Mouse (Mus musculus) hindbrain, embryonic 10.5 days (tissue): ENCODE measurements around the gene Ip6k2. TPM values are rescaled to one million over a fixed set of nuclear protein-coding genes. Genes with fewer than 3 reads are reported as not detected.

Source experiments
- DNase-seq: peaks from one replicate; pipeline ENCODE4 v3.0.0-alpha.2; 2017; ENCODE audit warnings: low spot score
- H3K27ac ChIP-seq: fragments of 300-500 bp; sonication (generic); 2 replicates; pipeline ENCODE4 v1.5.1; 2016; ENCODE audit warnings: mild to moderate bottlenecking, moderate library complexity
- H3K27me3 ChIP-seq: fragments of 300-500 bp; sonication (generic); 2 replicates; pipeline ENCODE4 v1.6.1; 2016; ENCODE audit warnings: mild to moderate bottlenecking; ENCODE audit not compliant: poor library complexity, insufficient read depth, severe bottlenecking
- H3K36me3 ChIP-seq: fragments of 300-500 bp; sonication (generic); 2 replicates; pipeline ENCODE4 v1.6.1; 2016; ENCODE audit warnings: mild to moderate bottlenecking, moderate library complexity
- H3K4me1 ChIP-seq: fragments of 300-500 bp; sonication (generic); replicated peaks from 2 replicates; pipeline ENCODE4 v1.6.1; 2016; ENCODE audit warnings: mild to moderate bottlenecking
- H3K4me3 ChIP-seq: fragments of 300-500 bp; sonication (generic); 2 replicates; pipeline ENCODE4 v1.5.1; 2016; ENCODE audit warnings: mild to moderate bottlenecking, moderate library complexity
- H3K9me3 ChIP-seq: fragments of 300-500 bp; sonication (generic); 2 replicates; pipeline ENCODE4 v1.6.1; 2016; ENCODE audit warnings: mild to moderate bottlenecking, moderate library complexity
- WGBS: fragments of 180-500 bp; shearing (Covaris S2); methylation state at CpG from one replicate; pipeline ENCODE4 v1.1.7; 2016; 5-methylcytosine and 5-hydroxymethylcytosine counted together
- polyA plus RNA-seq: library from polyadenylated mRNA; unstranded; fragments of >200 nt; fragmentation: Nextera tagmentation; extraction: Ambion mirVana; gene quantifications from 2 replicates; pipeline ENCODE4 v1.2.1, GENCODE M21; 2016

Gene Ip6k2
- polyA plus RNA-seq, 1 experiment from 2014 or later, result 117 TPM

DNA sequence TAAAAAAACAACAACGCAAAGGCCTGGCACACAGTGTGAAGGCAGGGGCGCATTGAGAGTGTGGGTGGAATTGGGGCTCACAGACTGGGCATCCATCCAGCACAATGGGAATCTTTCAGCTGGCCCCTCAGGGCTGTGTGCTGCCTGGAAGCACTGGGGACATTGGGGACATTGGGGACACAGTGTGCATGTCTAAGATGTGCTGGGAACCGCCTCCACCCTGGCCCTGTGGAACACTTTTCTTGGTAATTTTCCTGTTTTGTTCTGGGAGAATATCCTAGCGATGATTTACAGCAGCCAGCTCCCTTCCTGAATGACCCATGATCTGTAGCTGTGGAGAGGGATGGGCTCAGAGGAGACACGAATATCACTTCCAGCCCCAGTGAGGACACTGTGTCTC is 29.2 kb upstream of the Ip6k2 start:
- H3K9me3 ChIP-seq, result 0 out of 2 replicates have a peak, but pooled peaks cover 4% of the 10 kb centered on the region
- WGBS, result 93% methylated on average over 5 of the region's 5 CpGs
- no peaks in the 10 kb centered on the region for H3K27me3 ChIP-seq
- peaks cover under 1% of the 10 kb centered on the region; the same call in 1 of the 2 replicates for H3K4me1 ChIP-seq
- DNase-seq, result no peak
- H3K36me3 ChIP-seq, result no peaks in the 10 kb centered on the region
- no peak overlapping the region for H3K27ac ChIP-seq
- no peak overlapping the region for H3K4me3 ChIP-seq

DNA sequence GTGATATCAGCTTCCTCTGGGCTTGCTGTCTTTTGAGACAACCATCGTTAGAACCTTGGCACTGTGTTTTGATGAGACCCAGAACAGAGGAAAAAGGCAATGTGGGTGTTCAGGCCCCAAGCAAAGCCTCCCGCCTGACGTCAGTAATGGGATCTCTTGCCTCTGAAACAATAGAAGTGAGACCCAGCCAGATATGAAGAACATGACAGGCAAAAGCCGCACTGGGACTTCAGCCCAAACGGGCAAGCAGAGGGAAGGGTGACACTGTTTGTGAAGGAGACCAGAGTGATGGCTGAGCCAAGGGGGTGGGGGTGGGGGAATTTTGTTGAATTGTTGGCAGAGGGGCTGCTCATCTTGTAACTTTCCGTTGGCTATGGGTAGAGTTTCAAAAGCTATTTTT is 26.2 kb upstream of the Ip6k2 start:
- Histone ChIP-seq H3K9me3 (peaks cover 7% of the 10 kb centered on the region; the same call in 1 of the 2 replicates), H3K4me1 (no peaks in the 10 kb centered on the region), H3K36me3 (no peaks in the 10 kb centered on the region), H3K27ac (no peak overlapping the region), H3K4me3 (no peak overlapping the region), H3K27me3 (no peaks in the 10 kb centered on the region)
- no peak for DNase-seq
- 75% methylated on average over 6 of the region's 6 CpGs for WGBS

DNA sequence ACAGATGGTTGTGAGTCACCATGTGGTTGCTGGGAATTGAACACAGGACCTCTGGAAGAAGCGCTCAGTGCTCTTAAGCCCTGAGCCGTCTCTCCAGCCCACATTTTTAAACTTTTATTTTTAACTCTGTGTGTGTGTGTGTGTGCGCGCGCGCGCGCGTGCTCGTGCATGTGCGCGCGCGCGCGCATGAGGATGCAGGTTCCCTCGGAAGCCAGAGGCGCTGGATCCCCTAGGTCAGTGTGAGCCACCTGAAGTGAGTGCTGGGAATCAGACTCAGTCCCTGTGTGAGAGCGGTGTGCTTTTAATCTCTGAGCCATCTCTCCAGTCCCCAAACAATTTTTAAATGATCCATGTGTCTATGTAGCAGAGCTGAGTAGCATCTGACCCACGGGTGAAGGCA is 24.5 kb upstream of the Ip6k2 start:
- no peak overlapping the region for H3K4me3 ChIP-seq
- H3K27ac ChIP-seq, result no peak overlapping the region
- 94% methylated on average over 20 of the region's 20 CpGs for WGBS
- H3K4me1 ChIP-seq, result no peaks in the 10 kb centered on the region
- no peaks in the 10 kb centered on the region for H3K36me3 ChIP-seq
- no peaks in the 10 kb centered on the region for H3K27me3 ChIP-seq
- peaks cover 7% of the 10 kb centered on the region; the same call in 1 of the 2 replicates for H3K9me3 ChIP-seq
- no peak for DNase-seq

DNA sequence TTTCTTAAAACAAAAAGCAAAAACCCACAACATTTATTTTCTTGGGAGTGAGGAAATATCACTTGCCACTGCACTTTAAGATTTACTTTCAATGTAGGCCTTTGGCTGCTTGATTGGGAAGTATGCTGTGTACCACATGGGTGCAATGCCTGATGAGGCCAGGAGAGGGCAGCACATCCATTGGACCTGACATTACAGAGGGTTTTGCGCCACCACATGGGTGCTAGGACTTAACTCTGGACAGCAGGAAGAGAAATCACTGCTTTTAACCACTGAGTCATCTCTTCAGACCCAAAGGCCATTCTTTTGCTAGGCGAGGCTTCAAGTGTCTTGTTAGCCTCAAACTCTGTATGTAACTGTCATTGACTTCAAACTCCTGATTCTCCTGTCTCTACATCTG is 23.8 kb upstream of the Ip6k2 start:
- WGBS, result 55% methylated on average over 2 of the region's 2 CpGs
- peaks cover 7% of the 10 kb centered on the region; the same call in 1 of the 2 replicates for H3K9me3 ChIP-seq
- no peaks in the 10 kb centered on the region for H3K4me1 ChIP-seq
- no peaks in the 10 kb centered on the region for H3K36me3 ChIP-seq
- no peak overlapping the region for H3K4me3 ChIP-seq
- no peaks in the 10 kb centered on the region for H3K27me3 ChIP-seq
- H3K27ac ChIP-seq, result no peak overlapping the region
- peak; percentile 42 for DNase-seq

DNA sequence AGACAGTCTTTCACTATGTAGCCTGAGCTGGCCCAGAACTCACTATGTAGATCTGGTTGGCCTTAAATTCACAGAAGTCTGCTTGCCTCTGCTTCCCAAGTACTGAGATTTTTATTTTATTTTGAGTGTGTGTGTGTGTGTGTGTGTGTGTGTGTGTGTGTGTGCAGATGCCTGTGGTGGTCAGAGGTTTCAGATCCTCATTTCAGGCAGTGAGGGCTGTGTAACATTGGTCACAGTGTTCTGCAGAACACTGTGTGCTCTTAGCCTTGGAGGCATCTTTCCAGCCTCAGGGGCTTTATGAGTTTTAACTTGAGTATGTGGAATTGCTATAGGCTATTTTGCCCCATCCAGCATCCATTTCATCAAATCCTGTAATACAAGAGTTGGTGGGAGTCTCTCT is 22.0 kb upstream of the Ip6k2 start:
- no peaks in the 10 kb centered on the region for H3K27me3 ChIP-seq
- peaks cover 7% of the 10 kb centered on the region; the same call in 1 of the 2 replicates for H3K9me3 ChIP-seq
- no peak for DNase-seq
- no peak overlapping the region for H3K4me3 ChIP-seq
- H3K27ac ChIP-seq, result no peak overlapping the region
- no peaks in the 10 kb centered on the region for H3K4me1 ChIP-seq
- no peaks in the 10 kb centered on the region for H3K36me3 ChIP-seq

DNA sequence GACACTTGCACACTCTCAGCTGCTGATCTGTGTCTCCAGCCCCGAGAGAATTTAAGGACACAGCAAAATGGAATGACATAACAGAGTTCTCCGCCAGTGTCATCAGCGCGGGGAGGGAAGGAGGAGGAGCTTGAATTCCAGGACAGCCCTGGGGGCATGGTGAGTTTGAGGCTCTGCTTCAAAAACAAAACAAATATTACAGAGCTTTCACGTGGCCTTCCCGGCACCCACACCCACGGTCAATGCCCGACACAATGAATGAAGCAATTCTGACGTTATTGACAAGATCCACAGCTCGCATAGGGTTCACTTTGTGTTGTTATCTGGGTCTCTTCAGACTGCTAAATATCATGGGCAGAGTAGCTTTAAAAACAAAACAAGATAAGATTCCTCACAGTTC is 18.6 kb upstream of the Ip6k2 start:
- Histone ChIP-seq H3K4me3 (no peak overlapping the region), H3K9me3 (no peaks in the 10 kb centered on the region; the same call in 1 of the 2 replicates), H3K4me1 (no peaks in the 10 kb centered on the region), H3K36me3 (no peaks in the 10 kb centered on the region), H3K27ac (no peak overlapping the region), H3K27me3 (no peaks in the 10 kb centered on the region)
- 79% methylated on average over 10 of the region's 10 CpGs for WGBS
- DNase-seq, result no peak

DNA sequence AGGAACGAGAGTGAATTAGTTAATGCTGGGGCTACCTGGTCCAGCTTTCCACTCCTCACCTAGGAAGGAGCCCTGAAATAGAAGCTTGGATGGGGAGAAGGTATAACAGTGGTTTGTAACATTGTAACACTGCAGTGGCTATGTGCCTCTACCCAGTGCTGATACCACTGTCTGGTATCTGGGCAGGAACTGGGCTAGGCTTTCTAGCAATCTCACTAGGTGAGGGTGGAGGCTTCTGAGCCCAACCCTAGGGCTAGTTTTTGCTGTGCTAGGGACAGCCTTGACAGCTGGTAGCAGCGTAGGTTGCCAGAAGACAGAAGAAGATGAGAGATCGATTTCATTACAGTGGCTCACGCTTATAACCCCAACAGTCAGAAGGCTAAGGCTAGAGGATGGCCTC is 7.0 kb upstream of the Ip6k2 start:
- Histone ChIP-seq H3K9me3 (peaks cover 4% of the 10 kb centered on the region; the same call in 1 of the 2 replicates), H3K27ac (no peak overlapping the region), H3K4me3 (no peak overlapping the region), H3K36me3 (no peaks in the 10 kb centered on the region), H3K27me3 (no peaks in the 10 kb centered on the region), H3K4me1 (peaks cover 7% of the 10 kb centered on the region)
- WGBS, result 88% methylated on average over 4 of the region's 4 CpGs
- no peak for DNase-seq

DNA sequence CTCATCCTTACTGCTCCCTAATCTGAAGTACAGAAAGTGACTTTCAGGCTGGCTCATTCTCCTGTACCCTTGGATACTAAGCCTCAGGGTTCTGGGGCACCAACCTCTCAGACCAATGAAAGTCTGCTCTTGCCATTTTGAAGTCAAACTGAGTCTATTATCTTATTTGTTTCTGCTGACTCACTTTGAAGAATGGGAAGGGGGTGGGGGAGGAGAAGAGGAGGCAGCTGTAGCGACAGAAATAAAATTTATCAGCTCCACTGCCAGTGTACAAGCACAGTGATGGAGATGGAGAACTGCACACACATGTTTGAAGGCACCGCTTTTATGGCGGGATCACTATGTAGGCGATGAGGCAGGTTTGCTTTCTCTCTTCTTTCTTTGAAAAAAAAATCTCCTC is 6.3 kb upstream of the Ip6k2 start:
- peaks cover 3% of the 10 kb centered on the region; the same call in 1 of the 2 replicates for H3K9me3 ChIP-seq
- peaks cover 14% of the 10 kb centered on the region for H3K4me1 ChIP-seq
- no peak for DNase-seq
- H3K27me3 ChIP-seq, result no peaks in the 10 kb centered on the region
- no peaks in the 10 kb centered on the region for H3K36me3 ChIP-seq
- H3K27ac ChIP-seq, result no peak overlapping the region
- WGBS, result 86% methylated on average over 4 of the region's 4 CpGs
- H3K4me3 ChIP-seq, result no peak overlapping the region

DNA sequence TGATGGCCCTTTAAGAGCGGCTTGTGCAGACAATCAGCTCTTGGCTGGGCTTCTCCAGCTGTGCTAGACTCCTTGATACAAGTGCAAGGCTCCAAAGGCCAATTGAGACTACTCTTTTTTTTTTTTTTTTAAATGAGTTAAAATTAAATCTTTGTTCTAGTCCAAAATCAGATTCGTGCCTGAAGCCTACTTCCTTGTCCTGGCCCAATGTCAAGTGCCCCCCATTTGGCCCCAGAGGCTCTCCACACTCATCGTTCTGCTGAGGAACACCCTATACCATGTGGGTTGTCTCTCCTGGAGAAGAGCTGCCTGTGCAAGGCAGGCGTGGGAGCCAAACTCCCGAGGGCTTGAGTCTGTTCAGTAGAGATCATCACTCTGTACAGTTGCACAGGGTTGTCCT is 2.6 kb upstream of the Ip6k2 start:
- DNase-seq, result no peak
- 73% methylated on average over 5 of the region's 5 CpGs for WGBS
- Histone ChIP-seq H3K27ac (no peak overlapping the region), H3K36me3 (0 out of 2 replicates have a peak, but pooled peaks cover under 1% of the 10 kb centered on the region), H3K4me3 (no peak overlapping the region), H3K9me3 (no peaks in the 10 kb centered on the region), H3K27me3 (no peaks in the 10 kb centered on the region), H3K4me1 (peaks cover 42% of the 10 kb centered on the region)

DNA sequence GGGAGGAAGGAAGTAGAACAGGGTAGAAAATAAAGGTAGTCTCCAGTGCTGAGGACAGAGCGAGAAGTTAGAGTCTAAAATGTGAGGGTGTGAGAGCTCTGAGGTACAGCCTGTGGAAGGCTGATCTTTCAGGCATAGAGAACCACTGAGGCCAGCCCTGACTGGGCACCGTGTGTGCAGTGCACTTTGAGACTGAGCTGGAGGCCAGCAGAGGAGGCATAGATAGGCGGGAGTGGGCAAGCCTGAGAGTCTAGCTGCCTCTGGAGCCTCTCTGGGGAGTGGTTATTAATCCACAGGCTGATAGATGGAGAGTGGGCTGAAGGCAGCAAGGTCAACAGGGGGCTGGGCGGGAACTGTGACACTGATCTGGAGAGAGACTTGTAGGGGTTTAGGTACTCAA is 1.7 kb upstream of the Ip6k2 start:
- Histone ChIP-seq H3K36me3 (peaks cover 9% of the 10 kb centered on the region), H3K27ac (peak overlapping the region; percentile 99), H3K4me3 (no peak overlapping the region), H3K27me3 (no peaks in the 10 kb centered on the region), H3K9me3 (no peaks in the 10 kb centered on the region), H3K4me1 (peaks cover 52% of the 10 kb centered on the region)
- no peak for DNase-seq
- WGBS, result 68% methylated on average over 4 of the region's 4 CpGs

DNA sequence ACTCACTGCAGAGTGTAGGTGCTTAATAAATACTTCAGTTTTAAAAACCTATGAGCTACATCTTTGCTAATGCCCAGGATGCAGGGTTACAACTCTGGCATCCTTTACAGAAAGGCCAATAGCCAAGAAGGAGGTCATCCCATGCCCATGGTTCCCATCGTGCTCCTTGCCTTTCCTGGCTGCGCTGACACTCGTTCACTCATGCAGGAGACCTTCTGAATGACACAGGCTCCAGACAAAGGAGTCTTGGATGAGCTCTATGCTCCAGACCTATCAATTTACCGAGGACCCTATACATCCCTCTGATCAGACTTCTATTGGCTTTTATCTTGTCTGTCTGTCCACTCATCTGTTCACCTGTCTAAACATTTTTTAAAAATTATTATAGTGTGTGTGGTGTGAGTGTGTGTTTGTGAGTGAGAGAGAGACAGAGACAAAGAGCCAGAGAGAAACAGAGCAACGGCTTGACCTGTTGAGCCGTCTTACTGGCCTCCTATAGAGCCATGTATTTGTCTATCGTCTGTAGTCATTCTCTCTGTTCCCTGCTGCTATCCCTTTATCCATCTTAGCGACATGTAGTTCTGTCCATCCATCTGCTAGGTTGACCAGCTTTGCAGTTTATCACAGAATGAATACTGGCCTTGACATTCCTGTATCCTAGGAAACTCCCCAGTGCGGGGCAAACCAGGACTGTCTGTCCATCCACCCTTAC is 604 bp upstream of the Ip6k2 start:
- DNase-seq, result peak; percentile 32
- WGBS, result 16% methylated on average over 9 of the region's 9 CpGs
- Histone ChIP-seq H3K27ac (peak overlapping the region; percentile 99), H3K27me3 (no peaks in the 10 kb centered on the region), H3K4me3 (peak overlapping the region; percentile 96), H3K4me1 (peaks cover 63% of the 10 kb centered on the region), H3K9me3 (no peaks in the 10 kb centered on the region), H3K36me3 (peaks cover 20% of the 10 kb centered on the region)

DNA sequence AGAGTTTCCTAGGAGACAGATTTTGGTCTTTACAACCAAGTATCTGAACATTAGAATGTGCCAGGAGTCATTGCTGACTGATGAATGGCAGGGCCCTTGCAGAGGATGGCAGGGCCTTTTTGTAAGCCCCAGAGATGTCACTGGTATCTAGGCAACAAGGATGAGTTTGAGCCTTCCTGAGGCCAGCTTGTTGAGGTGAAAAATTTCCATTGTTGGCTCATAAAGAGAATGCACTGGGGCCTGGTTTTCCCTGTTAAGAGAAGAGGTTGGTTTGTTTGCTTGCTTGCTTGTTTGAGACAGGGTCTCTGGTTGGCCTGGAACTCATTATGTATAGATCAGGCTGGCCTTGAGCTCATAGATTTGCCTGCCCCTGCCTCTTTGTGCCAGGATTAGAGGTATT is 1.8 kb downstream of the Ip6k2 start:
- H3K27me3 ChIP-seq, result no peaks in the 10 kb centered on the region
- H3K4me1 ChIP-seq, result peaks cover 85% of the 10 kb centered on the region
- H3K27ac ChIP-seq, result peak overlapping the region; percentile 99
- H3K36me3 ChIP-seq, result peaks cover 33% of the 10 kb centered on the region
- H3K4me3 ChIP-seq, result peak overlapping the region; percentile 96
- no peaks in the 10 kb centered on the region for H3K9me3 ChIP-seq
- DNase-seq, result peak; percentile 53

DNA sequence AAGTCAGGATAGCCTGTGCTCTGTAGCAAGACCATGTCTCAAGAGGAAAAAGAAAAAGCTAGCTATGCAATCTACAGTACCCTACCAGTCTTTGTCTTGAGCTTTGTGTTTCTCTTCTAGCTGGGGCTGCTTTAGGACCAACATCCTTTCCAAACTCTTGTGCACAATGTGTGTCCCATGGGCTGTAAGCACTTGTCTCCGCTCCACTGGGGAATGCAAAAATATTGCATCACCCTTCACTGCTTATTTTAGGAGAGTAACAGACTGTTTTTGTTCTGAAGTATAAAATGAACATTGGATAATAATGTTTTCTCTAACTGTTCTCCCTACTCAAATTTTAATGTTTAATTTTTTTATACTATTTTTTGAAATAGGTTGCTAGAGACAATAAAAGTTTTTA is 2.9 kb downstream of the Ip6k2 start:
- peaks cover 81% of the 10 kb centered on the region for H3K4me1 ChIP-seq
- no peak for DNase-seq
- H3K36me3 ChIP-seq, result peaks cover 33% of the 10 kb centered on the region
- no peaks in the 10 kb centered on the region for H3K9me3 ChIP-seq
- no peak overlapping the region for H3K27ac ChIP-seq
- peak overlapping the region; percentile 96 for H3K4me3 ChIP-seq
- no peaks in the 10 kb centered on the region for H3K27me3 ChIP-seq
- WGBS, result 96% methylated on average over 1 of the region's 1 CpGs

DNA sequence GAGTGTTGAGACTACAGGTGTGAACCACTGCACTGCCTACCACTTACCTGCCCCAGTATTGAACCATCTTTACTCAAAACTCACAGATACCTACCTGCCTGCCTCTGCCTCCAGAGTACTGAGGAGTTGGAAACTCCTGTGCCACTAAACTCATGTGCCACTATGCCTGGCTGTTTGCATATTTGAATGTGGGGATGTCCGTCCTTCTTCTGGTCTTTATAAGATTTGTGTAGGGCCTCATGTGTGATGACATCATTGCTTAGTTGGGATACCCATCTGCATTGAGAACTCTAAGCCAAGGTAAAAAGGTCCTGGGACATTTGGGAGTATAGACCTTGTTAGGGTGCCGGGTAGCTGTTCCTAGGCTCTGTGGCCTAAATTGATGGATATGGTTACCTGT is 3.5 kb downstream of the Ip6k2 start:
- WGBS, result 90% methylated on average over 2 of the region's 2 CpGs
- Histone ChIP-seq H3K4me3 (no peak overlapping the region), H3K27ac (no peak overlapping the region), H3K27me3 (no peaks in the 10 kb centered on the region), H3K36me3 (peaks cover 33% of the 10 kb centered on the region), H3K9me3 (no peaks in the 10 kb centered on the region), H3K4me1 (peaks cover 81% of the 10 kb centered on the region)
- DNase-seq, result no peak
